Mouse (Mus musculus): ENCODE measurements around the gene Plin3.

- TF ChIP-seq CHD2 (IDR thresholded peaks at IDR 0.05; ENCODE audit: low read depth, low read length) (no peak), MAFK (IDR thresholded peaks at IDR 0.05; ENCODE audit: insufficient read depth, low read depth, low read length) (no peak), ZC3H11A (IDR thresholded peaks at IDR 0.05; ENCODE audit: borderline replicate concordance, low read depth, low read length) (no peak), ZNF384 (IDR thresholded peaks at IDR 0.05; ENCODE audit: low read depth, low read length) (no peak), HCFC1 (IDR thresholded peaks at IDR 0.05; ENCODE audit: borderline replicate concordance, insufficient read depth, low read length) (no peak)
Measured at GRCm38 (mm10) chr17:56283316-56283715, 9.4 kb downstream of the Plin3 start.
